14 mouse cellular contexts compared by ENCODE assay signal in the genomic region with DNA sequence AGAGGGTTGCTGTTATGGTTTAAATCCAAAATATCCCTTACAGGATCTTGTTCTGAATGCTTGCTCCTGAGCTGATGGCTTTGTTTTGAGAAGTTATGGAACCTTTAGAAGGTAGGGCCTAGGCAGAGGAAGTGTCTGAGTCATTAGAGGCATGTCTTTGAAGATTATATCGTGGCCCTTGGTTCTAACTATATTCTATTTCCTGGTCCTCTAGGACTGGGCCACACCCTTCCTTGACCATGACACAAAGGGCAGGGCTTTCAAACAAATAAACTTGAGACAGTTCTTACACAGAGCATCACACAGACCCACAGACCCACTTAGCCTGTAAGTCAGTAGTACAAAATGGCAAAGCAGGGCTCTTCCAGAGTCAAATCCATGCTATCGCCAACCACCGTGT.
"Had no signal": no experiment of that assay in that cellular context is flagged by ENCODE, and none has a peak within 500 bp of the region (broad histone marks: within the 10 kb centered on the region; RNA-seq: fewer than 3 reads in every experiment).

No protein-coding gene starts in this region.

- H3K4me2 ChIP-seq: liver, embryonic 13.5 days; lung, embryonic 14.5 days; midbrain, embryonic 12.5 days; midbrain, embryonic 15.5 days had no signal

- H3K4me1 ChIP-seq: liver, embryonic 13.5 days; midbrain, embryonic 15.5 days had no signal

- H3K27me3 ChIP-seq: liver, embryonic 13.5 days; midbrain, embryonic 12.5 days; midbrain, embryonic 15.5 days had no signal

- H3K27ac ChIP-seq: left cerebral cortex, adult 2 months; liver, embryonic 13.5 days; macrophage; midbrain, embryonic 12.5 days; midbrain, embryonic 15.5 days had no signal

- DNase-seq: kidney, adult 18-20 months; kidney, postnatal 10 days; kidney, postnatal 36 days; layer of hippocampus, postnatal 36 days; liver, embryonic 13.5 days; lung, embryonic 14.5 days; thymus, adult 2 months; thymus, postnatal 14 days; thymus, postnatal 4 days had no signal

- H3K9ac ChIP-seq: liver, embryonic 13.5 days; lung, embryonic 14.5 days; midbrain, embryonic 12.5 days; midbrain, embryonic 15.5 days had no signal

- ATAC-seq: intestine, embryonic 16.5 days; midbrain, embryonic 15.5 days had no signal

- H3K9me3 ChIP-seq: liver, embryonic 13.5 days; midbrain, embryonic 12.5 days; midbrain, embryonic 15.5 days had no signal

- H3K4me3 ChIP-seq: left cerebral cortex, adult 2 months; liver, embryonic 13.5 days; midbrain, embryonic 12.5 days; midbrain, embryonic 15.5 days had no signal

- H3K36me3 ChIP-seq: liver, embryonic 13.5 days; midbrain, embryonic 12.5 days; midbrain, embryonic 15.5 days had no signal
